Mouse (Mus musculus) frontal cortex, postnatal 25 days (tissue): Measurements from ENCODE around the gene Med25.
A peak's percentile ranks its signal among the peaks of the same experiment; 100 is the strongest.

ENCODE experiments used
- DNase-seq, 2 experiments: peaks; one replicate each; pipeline ENCODE4 v3.0.0; 2022; ENCODE audit warnings: low spot score in 2 of 2

Gene Med25

DNA sequence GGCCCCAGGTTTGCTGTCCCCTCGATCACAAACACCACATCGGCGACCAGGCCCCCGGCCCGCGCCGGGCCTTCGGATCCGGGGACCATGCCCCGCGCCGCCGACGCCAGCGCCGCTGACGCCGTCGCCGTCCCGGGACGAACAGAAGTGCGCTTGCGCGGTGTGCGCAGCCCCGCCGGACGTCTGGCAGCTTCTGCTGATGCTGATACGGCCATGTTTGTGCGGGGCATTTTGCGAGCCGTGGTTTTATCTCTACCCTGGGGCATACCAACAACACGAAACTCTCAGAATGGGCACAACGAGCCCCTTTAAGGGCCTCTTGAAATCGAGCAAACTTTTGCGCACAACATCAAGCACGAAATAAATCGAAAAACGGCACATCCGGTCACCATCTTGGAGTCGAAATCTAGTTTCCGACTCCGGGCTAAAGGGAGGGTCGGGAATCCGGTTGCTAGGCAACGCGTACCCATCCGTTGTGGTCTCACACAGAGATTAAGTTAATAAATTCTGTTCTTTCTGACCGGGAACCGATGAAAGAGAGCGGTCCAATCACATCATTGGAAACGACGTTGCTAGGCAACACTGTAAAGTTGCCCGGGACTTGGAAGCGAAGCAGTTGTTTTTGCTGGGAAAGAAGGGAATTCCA is at the start of gene Med25:
Gene Med25 (minus strand): TSS at position 437 of the 646 bp plus-strand sequence.
- peak; percentile 85 to 88 for DNase-seq

GRCm38 (mm10) chr7:44938680-44939079 is 46.2 kb upstream of the Med25 start:
- DNase-seq: no peak

DNA sequence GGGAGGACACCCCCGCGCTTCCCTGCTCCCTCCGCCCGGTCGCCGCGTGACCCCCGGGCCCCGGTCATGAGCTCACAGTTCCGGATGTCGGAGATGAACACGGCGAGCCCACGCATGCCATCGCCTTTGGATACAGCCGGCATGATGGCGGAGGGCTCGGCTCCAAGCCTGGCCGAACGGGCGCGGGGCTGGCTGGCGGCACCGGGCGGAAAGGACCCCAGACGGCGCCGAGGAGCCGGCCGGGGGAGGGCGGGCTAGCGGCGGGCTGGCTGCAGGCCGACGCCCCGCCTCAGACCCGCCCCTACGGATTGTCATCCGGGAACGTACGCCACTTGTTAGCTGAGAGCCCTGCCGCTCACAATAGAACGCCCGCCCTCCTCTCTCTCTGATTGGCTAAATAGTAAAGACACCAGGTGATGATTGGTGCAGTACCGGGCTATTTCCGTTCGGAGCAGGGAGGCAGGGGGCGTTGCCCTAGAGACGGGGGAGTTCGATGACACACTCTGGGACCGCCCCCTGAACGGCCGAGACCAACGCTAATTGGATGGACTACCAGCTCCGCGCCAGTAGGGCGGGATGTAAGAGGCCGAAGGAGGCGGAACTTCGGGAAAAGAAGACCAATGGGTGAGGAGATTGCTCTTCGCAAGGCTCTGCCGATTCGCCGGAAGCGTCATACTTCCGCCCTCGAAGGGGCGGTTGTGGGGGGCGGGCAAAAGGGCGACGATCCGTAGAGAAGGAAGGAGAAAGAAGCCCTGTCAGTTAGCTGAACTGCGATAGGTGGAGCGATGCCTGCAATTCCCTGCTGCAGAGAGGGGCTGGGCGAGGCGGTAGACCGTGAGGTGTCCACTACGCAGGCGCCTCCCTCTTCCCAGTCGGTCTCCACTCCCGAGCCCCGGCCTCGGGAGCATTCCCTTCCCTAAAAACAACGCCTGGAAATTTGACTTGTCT is 37.0 kb upstream of the Med25 start, which contains the start of gene Ap2a1:
Gene Ap2a1 (minus strand): TSS at position 293 of the 948 bp plus-strand sequence.
- peak; percentile 97 to 99 for DNase-seq

GRCm38 (mm10) chr7:44928570-44928969 is 36.1 kb upstream of the Med25 start:
- DNase-seq: no peak

DNA sequence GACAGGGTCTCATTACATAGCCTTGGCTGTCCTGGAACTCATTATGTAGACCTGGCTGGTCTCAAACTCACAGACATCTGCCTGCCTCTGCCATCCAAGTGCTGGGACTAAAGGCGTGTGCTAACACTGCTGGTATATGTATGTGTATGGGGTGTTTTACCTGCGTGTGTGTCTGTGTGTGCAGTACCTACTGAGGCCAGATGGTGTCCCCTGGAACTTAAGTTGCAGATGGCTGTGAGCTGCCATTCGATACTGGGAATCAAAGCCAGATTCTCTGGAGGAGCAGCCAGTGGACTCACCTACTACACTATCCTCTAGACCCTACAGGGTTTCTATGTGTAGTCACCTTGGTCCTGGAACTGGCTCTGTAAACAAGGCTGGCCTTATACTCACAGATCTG is 33.0 kb upstream of the Med25 start:
- no peak for DNase-seq

- DNase-seq: no peak
Measured at GRCm38 (mm10) chr7:44922530-44922929, 30.0 kb upstream of the Med25 start.

GRCm38 (mm10) chr7:44919127-44919526 is 26.6 kb upstream of the Med25 start:
- no peak for DNase-seq

DNA sequence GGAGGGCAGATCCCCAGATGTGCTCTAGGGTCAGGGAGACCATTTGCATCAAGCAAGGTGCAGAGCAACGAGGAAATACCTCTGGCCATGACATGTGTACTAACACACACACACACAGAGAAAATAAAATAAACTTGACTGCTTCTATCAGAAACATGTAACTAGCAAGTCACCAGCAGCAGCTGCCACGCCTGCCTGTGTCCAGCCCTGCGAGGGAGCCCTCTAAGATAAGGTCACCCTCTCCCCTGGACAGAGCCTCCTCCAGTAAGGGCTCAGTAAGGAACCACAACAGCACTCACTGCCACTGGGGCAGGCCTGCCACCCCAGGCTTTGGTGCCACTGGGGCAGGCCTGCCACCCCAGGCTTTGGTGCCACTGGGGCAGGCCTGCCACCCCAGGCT is 25.7 kb upstream of the Med25 start:
- no peak for DNase-seq

DNA sequence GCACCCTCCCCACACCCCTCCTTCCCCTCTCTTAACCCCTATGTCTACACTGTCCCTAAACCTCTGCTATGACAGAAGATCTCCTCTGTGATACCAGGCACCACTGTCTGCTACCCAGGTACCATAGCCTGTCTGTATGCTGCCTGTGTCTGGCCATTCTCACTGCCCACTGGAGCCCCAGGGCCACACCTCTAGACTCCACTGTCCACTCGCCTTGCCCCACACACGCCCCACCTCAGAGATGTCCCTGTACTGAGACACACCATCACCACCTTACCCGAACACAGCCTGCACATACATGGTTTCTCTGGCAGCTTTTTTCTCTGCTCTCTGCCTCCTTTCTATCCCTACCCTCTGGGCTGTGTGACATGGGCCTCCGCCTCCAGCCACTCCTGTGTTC is 24.4 kb upstream of the Med25 start:
- DNase-seq: no peak

DNA sequence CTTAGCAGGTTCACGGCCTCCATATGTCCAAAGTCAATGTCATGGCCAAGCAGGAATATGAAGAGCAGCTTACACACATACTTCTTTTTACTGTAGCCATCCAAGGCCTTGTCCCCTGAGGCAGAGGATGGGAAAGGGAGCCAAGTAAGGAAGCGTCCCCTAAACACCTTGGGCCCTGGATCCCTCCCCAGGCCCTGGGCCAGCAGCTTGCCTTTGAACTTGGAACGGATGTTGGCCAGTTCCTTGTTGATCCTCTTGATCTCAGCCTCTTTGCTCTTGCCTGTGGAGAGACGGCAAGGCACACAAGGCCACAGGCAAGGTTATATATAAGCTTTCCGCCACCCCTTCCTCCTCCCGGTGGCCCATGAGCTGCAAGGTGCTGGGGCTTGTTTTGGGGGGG is 23.7 kb upstream of the Med25 start:
- DNase-seq: no peak

- DNase-seq: no peak
Measured at GRCm38 (mm10) chr7:44915314-44915713, 22.8 kb upstream of the Med25 start.

DNA sequence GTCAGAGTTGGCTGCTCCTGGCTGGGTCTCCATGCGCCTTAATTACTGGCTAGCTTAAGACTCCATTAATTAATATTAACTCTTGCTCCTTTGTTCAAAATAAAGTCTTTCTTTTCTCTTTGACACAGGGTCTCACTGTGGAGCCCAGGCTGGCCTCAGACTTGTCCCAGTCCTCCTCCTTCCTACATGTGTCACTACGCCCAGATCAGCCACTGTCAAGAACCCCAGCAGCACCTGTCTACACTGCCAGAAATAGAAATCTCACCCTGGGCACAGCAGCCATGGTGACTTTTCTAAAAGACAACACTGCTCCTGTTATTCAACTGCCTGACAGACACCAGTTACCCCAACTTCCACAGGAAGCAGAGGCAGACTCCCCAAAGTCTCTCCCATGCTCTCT is 21.9 kb upstream of the Med25 start:
- DNase-seq: no peak

DNA sequence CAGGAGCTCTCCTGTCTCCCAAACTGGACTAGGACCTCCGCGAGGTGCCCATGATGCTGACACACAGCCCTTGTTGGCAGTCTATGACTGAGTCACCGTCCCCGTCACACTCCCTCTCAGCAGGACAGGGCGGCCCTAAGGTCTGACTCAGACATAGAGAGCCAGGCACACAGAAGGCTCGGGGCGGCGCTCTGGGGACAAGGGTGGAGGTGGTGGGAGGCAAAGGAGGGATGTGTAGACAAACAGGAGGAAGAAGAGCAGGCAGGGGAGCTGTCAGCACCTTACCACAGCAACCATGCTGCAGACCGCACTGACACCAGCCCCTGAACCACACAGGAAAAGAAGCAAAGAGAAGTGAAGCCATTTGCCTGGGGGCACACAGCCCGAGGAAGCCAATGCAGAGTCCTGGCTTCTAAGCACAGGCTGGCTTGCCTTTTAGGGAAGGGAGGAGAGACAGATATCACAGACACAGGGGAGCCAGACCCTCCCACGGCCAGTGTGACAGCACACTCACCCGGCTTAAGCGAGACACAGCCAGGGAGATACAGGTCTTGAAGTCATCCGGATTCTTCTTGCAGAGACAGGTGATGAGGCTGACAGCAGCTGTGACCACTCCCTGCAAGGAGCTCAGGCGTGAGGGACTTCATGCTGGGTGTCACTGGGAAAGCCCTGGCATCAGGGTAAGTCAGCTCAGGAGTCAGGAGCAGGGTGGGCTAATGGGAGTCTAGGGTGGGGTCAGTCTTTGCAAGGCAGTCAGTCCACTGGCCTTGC is 16.4 kb upstream of the Med25 start:
- no peak for DNase-seq

DNA sequence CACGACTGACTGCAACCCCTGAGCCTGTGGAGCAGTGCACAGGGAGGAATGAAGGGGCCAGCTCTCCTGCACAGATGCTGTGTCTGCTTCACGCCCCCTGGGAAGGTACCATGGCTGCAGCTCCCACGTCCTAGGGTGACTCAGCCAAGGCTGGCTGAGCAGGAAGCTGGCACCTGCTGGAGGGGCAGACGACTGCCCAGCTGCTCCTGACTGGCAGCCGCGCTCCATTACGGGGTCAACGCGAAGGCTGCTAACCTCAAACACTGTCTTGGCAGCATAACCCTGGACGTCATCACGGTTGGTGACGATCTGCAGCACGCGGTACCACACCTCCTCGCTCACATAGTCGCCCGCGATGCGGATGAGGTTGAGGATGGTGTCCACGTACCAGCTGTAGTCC is 12.9 kb upstream of the Med25 start:
- DNase-seq: no peak

- DNase-seq: no peak
Measured at GRCm38 (mm10) chr7:44901230-44901722, 8.8 kb upstream of the Med25 start.

DNA sequence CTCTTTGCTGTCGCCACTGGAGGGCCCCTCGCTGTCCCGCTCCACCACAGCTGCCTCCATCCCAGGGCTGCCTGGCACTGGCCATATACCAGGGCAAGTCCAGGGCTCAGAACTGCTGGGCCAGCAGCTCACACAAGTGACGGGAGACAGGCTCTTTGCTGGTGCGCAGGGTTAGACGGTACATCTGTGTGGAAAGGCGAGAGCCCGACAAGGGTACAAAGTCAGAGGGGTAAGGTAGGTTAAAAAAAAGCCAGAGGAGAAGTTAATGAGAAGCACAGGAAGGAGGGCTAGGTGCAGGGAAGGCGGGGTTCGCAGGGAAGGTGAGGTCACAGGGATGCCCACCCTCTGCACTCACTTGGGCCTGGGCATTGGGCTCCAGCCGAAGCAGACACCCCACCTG is 8.1 kb upstream of the Med25 start:
- DNase-seq: no peak

DNA sequence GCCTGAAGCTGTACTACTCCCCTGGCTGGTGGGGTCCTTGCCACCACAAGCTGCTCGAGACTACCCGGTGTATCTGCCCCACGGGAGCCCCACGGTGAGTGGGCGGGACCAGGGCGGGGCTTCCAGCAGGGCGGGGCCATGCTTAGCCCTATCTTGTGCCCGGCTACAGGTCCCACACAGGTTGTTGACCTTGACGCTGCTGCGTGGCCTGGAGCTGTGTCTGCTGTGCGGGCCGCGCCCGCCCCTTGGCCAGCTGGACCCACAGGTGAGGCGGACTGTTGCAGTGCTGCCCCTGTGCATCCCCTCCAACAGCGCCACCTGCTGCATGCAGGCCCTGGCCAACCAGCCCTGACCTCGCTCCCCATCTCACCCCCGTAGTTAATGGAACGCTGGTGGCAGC is 6.1 kb upstream of the Med25 start:
- DNase-seq: no peak

GRCm38 (mm10) chr7:44896499-44896898 is 4.0 kb upstream of the Med25 start:
- no peak for DNase-seq

- peak; percentile 80 to 82 for DNase-seq
Measured at GRCm38 (mm10) chr7:44895593-44896434, 3.3 kb upstream of the Med25 start, which contains the start of gene Fuz. Gene Fuz, plus strand, starts transcription at chr7:44896079.

DNA sequence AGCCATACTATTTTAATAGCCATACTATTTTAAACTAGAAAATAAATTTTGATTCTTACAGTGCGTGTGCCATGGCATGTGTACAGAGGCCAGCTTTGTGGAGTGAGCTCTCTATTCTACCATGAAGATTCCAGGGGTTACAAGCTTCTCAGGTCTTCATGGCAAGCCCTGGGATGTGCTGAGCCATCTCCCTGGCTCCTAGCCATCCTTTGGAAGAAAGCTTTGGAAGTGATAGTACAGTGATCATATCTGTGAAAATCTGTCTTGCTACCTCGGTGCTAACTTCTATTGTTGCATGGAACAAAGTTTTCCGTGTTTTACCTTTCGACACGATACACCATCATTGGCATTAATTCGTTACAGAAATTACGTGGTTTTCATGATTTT is 2.7 kb upstream of the Med25 start:
- no peak for DNase-seq

DNA sequence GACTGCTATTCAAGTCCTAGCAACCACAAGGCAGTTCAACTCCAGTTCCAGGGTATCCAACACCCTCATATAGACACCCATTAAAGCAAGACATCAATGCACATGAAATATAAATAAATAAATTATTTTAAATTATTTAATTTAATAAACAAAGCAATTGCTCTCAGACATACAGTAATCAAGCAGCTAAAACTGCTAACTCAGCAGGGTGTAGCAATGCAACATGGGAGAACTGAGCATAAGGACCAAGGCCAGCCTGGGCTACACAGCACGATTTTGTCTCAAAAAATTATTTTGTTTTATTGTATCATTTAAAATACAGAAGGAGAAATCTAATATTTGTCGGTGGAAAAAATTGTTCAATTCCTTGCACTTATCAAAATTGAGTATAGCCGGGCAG is 1.7 kb upstream of the Med25 start:
- no peak for DNase-seq
